ENCODE assay signal across 12 mouse cellular contexts in the genomic region with DNA sequence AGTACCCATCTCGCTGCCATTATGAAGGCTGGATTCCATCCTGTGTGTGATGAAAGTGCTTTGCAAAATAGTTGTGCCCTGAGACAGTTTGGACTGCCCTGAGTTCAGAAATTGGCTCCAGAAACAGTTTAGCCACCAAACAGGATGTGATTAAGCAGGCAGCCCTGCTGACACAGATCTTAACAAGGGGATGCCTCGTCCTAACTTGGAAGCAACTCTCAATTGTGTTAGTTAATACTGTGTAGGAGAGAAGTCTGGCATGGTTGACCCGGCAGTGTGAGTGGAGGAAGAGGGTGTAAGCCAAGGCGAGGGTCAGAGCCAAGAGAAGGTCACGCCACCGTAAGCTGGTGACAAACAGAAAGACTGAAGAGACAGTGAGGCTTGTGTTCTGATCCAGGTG. TPM values are rescaled to one million over a fixed set of nuclear protein-coding genes. Genes with fewer than 3 reads are reported as not detected.
DNase-seq lines count a peak whose midpoint lies in the region; ATAC-seq lines count a peak whose summit lies in the region.
"Had no signal": no experiment of that assay in that cellular context is flagged by ENCODE, and none has a peak within 500 bp of the region (broad histone marks: within the 10 kb centered on the region; RNA-seq: fewer than 3 reads in every experiment).

No protein-coding gene starts in this region.

- peaks cover 30% of the 10 kb centered on the region for H3K36me3 ChIP-seq in embryonic facial prominence, embryonic 14.5 days (ENCODE audit: control insufficient read depth, insufficient read depth, low read length)
- H3K36me3 ChIP-seq in heart, embryonic 16.5 days (ENCODE audit: control insufficient read depth, insufficient read depth), result peaks cover 7% of the 10 kb centered on the region; the same call in 1 of the 2 replicates
- no peaks in the 10 kb centered on the region for H3K36me3 ChIP-seq in midbrain, embryonic 15.5 days (replicated peaks)
- H3K36me3 ChIP-seq in forebrain, embryonic 15.5 days, result no peaks in the 10 kb centered on the region

- DNase-seq in heart, adult 18-20 months, result peak; percentile 50 to 59
- no peak for DNase-seq in heart, postnatal 4 days
- peak; percentile 24 for DNase-seq in 3134 (ENCODE audit: extremely low read depth, insufficient read length, low spot score)
- DNase-seq in embryonic facial prominence, embryonic 14.5 days (ENCODE audit: low spot score), result no peak
- DNase-seq in thymus, postnatal 4 days, result no peak
- DNase-seq: adrenal gland, postnatal 10 days; forebrain, postnatal 0 days; thymus, adult 18-20 months had no signal

- no peak for ATAC-seq in embryonic facial prominence, embryonic 14.5 days (ENCODE audit: low read depth)
- no peak for ATAC-seq in heart, embryonic 16.5 days (replicated peaks; ENCODE audit: extremely low read depth, insufficient read depth, low FRiP score)
- no peak for ATAC-seq in midbrain, embryonic 15.5 days (replicated peaks)
- no peak for ATAC-seq in forebrain, embryonic 15.5 days (replicated peaks)
- ATAC-seq: forebrain, postnatal 0 days; inflammation-experienced regulatory T-cells, adult 6 months had no signal

- WGBS in embryonic facial prominence, embryonic 14.5 days, result 70% methylated on average over 6 of the region's 6 CpGs
- 51% methylated on average over 6 of the region's 6 CpGs for WGBS in heart, embryonic 16.5 days
- 80% methylated on average over 6 of the region's 6 CpGs for WGBS in midbrain, embryonic 15.5 days
- 86% methylated on average over 6 of the region's 6 CpGs for WGBS in forebrain, embryonic 15.5 days

- peaks cover 38% of the 10 kb centered on the region for H3K4me1 ChIP-seq in embryonic facial prominence, embryonic 14.5 days (ENCODE audit: control insufficient read depth, insufficient read depth, low read length)
- H3K4me1 ChIP-seq in heart, embryonic 16.5 days (ENCODE audit: control insufficient read depth, insufficient read depth, low read length), result peaks cover 61% of the 10 kb centered on the region
- H3K4me1 ChIP-seq in midbrain, embryonic 15.5 days, result no peaks in the 10 kb centered on the region; the same call in 1 of the 2 replicates
- H3K4me1 ChIP-seq in forebrain, embryonic 15.5 days, result 0 out of 2 replicates have a peak, but pooled peaks cover 3% of the 10 kb centered on the region

- H3K4me3 ChIP-seq in embryonic facial prominence, embryonic 14.5 days (ENCODE audit: low read depth, low read length), result no peak overlapping the region
- no peak overlapping the region for H3K4me3 ChIP-seq in heart, embryonic 16.5 days (ENCODE audit: low read length)
- no peak overlapping the region for H3K4me3 ChIP-seq in midbrain, embryonic 15.5 days
- no peak overlapping the region for H3K4me3 ChIP-seq in forebrain, embryonic 15.5 days

- H3K27ac ChIP-seq in embryonic facial prominence, embryonic 14.5 days (replicated peaks; ENCODE audit: low read depth, low read length), result 0 out of 2 replicates have a peak overlapping the region, but pooled peaks have one; percentile 21
- peak overlapping the region; percentile 64 for H3K27ac ChIP-seq in heart, embryonic 16.5 days (ENCODE audit: low read length)
- no peak overlapping the region for H3K27ac ChIP-seq in midbrain, embryonic 15.5 days
- H3K27ac ChIP-seq in forebrain, embryonic 15.5 days (replicated peaks), result no peak overlapping the region

- no peak overlapping the region for H3K9ac ChIP-seq in embryonic facial prominence, embryonic 14.5 days (ENCODE audit: low read depth, low read length)
- no peak overlapping the region for H3K9ac ChIP-seq in heart, embryonic 16.5 days (ENCODE audit: low read length)
- no peak overlapping the region for H3K9ac ChIP-seq in midbrain, embryonic 15.5 days
- H3K9ac ChIP-seq in forebrain, embryonic 15.5 days (replicated peaks), result no peak overlapping the region
- H3K9ac ChIP-seq: forebrain, postnatal 0 days had no signal

- no peaks in the 10 kb centered on the region for H3K9me3 ChIP-seq in embryonic facial prominence, embryonic 14.5 days (ENCODE audit: control insufficient read depth, low read length)
- H3K9me3 ChIP-seq in heart, embryonic 16.5 days (replicated peaks; ENCODE audit: control insufficient read depth, low read length), result peaks cover 5% of the 10 kb centered on the region; the same call in 1 of the 2 replicates
- H3K9me3 ChIP-seq in midbrain, embryonic 15.5 days, result no peaks in the 10 kb centered on the region
- H3K9me3 ChIP-seq in forebrain, embryonic 15.5 days, result no peaks in the 10 kb centered on the region

- no peaks in the 10 kb centered on the region for H3K27me3 ChIP-seq in embryonic facial prominence, embryonic 14.5 days (replicated peaks; ENCODE audit: control insufficient read depth, insufficient read depth, low read length)
- no peaks in the 10 kb centered on the region for H3K27me3 ChIP-seq in heart, embryonic 16.5 days (ENCODE audit: control insufficient read depth, insufficient read depth, low read length)
- no peaks in the 10 kb centered on the region for H3K27me3 ChIP-seq in midbrain, embryonic 15.5 days (replicated peaks)
- H3K27me3 ChIP-seq in forebrain, embryonic 15.5 days, result no peaks in the 10 kb centered on the region

- H3K4me2 ChIP-seq in embryonic facial prominence, embryonic 14.5 days (ENCODE audit: low read depth, low read length), result no peak overlapping the region
- no peak overlapping the region for H3K4me2 ChIP-seq in heart, embryonic 16.5 days (ENCODE audit: low read depth, low read length)
- no peak overlapping the region for H3K4me2 ChIP-seq in midbrain, embryonic 15.5 days
- no peak overlapping the region for H3K4me2 ChIP-seq in forebrain, embryonic 15.5 days (replicated peaks)

RNA-seq across cellular contexts. Expression of a gene that starts 58.5 kb away (rescaled TPM):
- total RNA-seq in heart, adult 18-20 months (2021), result 1 to 10 TPM; 4.2 to 4.9 TPM
- total RNA-seq in heart, postnatal 4 days (2021), result 1 to 10 TPM; 6.9 to 7.5 TPM
- polyA plus RNA-seq in embryonic facial prominence, embryonic 14.5 days (2014; fragmentation: Nextera tagmentation; extraction: Ambion mirVana), result 6.3 and 8.7 TPM in 2 replicates
- 4.4 and 7.9 TPM in 2 replicates for polyA plus RNA-seq in heart, embryonic 16.5 days (2015; fragmentation: Nextera tagmentation; extraction: Ambion mirVana)
- 10.5 and 11.9 TPM in 2 replicates for polyA plus RNA-seq in midbrain, embryonic 15.5 days (2015; fragmentation: Nextera tagmentation; extraction: Ambion mirVana)
- 8.9 and 10.9 TPM in 2 replicates for polyA plus RNA-seq in forebrain, embryonic 15.5 days (2015; fragmentation: Nextera tagmentation; extraction: Ambion mirVana)

Comparison
In these comparisons a context has a peak if more than half of its experiments do, and no peak if none do; other contexts are left out.
1. DNase-seq: peak in heart, adult 18-20 months (2 of 2) and 3134 (single experiment); none in heart, postnatal 4 days (single experiment), embryonic facial prominence, embryonic 14.5 days (single experiment) and thymus, postnatal 4 days (single experiment).
2. H3K27ac ChIP-seq: peak in embryonic facial prominence, embryonic 14.5 days (single experiment) and heart, embryonic 16.5 days (single experiment); none in midbrain, embryonic 15.5 days (single experiment) and forebrain, embryonic 15.5 days (single experiment).